Mouse (Mus musculus) layer of hippocampus, postnatal 25 days (tissue): Measurements from ENCODE around the gene Dhx37. TPM values are rescaled to one million over a fixed set of nuclear protein-coding genes. Genes with fewer than 3 reads are reported as not detected.

Experiments
- DNase-seq, 2 experiments: peaks; one replicate each; pipeline ENCODE4 v3.0.0; 2022; ENCODE audit warnings: mixed read lengths in 2 of 2, low spot score in 1 of 2; ENCODE audit errors: extremely low spot score in 1 of 2
- microRNA-seq, 2 experiments: library from miRNA; unstranded; fragments of <30 nt; microRNA quantifications; one replicate each; pipeline ENCODE4 v1.2.0; 2021
- total RNA-seq, 2 experiments: library from RNA; stranded (reverse); gene quantifications; 2 replicates each; pipeline ENCODE4 v1.2.3; 2021

Dhx37 gene
- total RNA-seq, 2 experiments from 2014 or later = 11.9 to 14.8 TPM

- peak; percentile 36 to 58 for DNase-seq
These were observed 65.4 kb downstream of the Dhx37 start for GRCm38 (mm10) chr5:125368568-125368967.

- no peak for DNase-seq
These were observed 65.8 kb downstream of the Dhx37 start for GRCm38 (mm10) chr5:125368156-125368555.

DNA sequence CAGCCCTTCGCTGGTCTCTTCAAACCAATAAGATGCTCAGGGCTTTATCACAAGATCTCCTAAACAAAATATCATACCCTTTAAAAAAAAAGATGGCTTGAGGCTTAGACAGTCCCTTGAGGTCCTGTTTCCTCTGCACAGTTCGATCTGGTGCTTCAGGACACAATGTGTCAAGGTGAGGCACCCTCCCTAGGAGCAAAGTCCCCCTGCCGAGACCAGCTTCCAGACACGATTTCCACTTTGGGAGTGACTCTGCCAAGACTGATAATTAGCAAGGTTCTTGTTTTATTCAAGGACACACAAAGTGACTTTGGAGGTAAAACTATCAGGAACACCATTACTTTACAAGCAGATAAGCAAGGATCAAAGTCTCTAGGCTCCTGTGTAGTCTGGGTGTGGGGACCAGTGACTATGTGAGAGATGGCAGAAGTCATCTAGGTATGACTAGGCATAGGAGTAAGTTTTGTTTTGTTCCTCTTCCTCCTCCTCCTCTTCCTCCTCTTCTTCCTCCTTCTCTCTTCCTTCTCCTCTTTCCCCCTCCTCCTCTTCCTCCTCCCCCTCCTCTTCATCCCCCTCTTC lies 69.0 kb downstream of the Dhx37 start:
- no peak for DNase-seq

GRCm38 (mm10) chr5:125363894-125364293 lies 70.0 kb downstream of the Dhx37 start:
- DNase-seq = no peak

Small RNA genes lying within 50 kb of the gene (microRNA-seq; reads per million reads assigned to microRNA genes)
- 0 reads per million in 2 experiments for gene Gm27551

Other genes starting within 250 kb of the Dhx37 start
- 10 to 100 TPM; 34.5 to 41.6 TPM for gene Scarb1, start 93.0 kb downstream of the Dhx37 start, total RNA-seq
- gene Gm10382, start 44.8 kb downstream of the Dhx37 start, total RNA-seq = under 1 TPM in 1 of 2 experiments, not detected in 1; 0.37 TPM
- 100 to 1,000 TPM; 775 to 848 TPM for gene Ubc, start 43.9 kb downstream of the Dhx37 start, total RNA-seq
- 100 to 1,000 TPM; 101 to 109 TPM for gene Bri3bp, start 7.4 kb upstream of the Dhx37 start, total RNA-seq
- 10 to 100 TPM; 62.5 to 66.7 TPM for gene Aacs, start 41.7 kb upstream of the Dhx37 start, total RNA-seq
- 100 to 1,000 TPM; 108 to 121 TPM for gene Tmem132b, start 97.7 kb upstream of the Dhx37 start, total RNA-seq